Mouse (Mus musculus) midbrain, embryonic 15.5 days (tissue): Measurements from ENCODE around the gene Cdh13. TPM values are rescaled to one million over a fixed set of nuclear protein-coding genes. Genes with fewer than 3 reads are reported as not detected.

Experiments used
- ATAC-seq: fragments of 200-750 bp; cut with Nextera tagmentation; replicated peaks from 2 replicates; pipeline ENCODE4 v1.8.0; 2017; ENCODE audit warnings: moderate TSS enrichment
- H3K27ac ChIP-seq: fragments of 300-500 bp; sonication (generic); 2 replicates; pipeline ENCODE4 v1.5.1; 2015; ENCODE audit warnings: mild to moderate bottlenecking, inconsistent platforms
- H3K27me3 ChIP-seq: fragments of 300-500 bp; sonication (generic); replicated peaks from 2 replicates; pipeline ENCODE4 v1.6.1; 2015; ENCODE audit warnings: inconsistent platforms
- H3K36me3 ChIP-seq: fragments of 300-500 bp; sonication (generic); replicated peaks from 2 replicates; pipeline ENCODE4 v1.6.1; 2015; ENCODE audit warnings: inconsistent platforms
- H3K4me1 ChIP-seq: fragments of 300-500 bp; sonication (generic); 2 replicates; pipeline ENCODE4 v1.6.1; 2015; ENCODE audit warnings: inconsistent platforms
- H3K4me2 ChIP-seq: fragments of 300-500 bp; sonication (generic); 2 replicates; pipeline ENCODE4 v1.6.1; 2015; ENCODE audit warnings: inconsistent platforms, mild to moderate bottlenecking, moderate library complexity
- H3K4me3 ChIP-seq: fragments of 300-500 bp; sonication (generic); 2 replicates; pipeline ENCODE4 v1.5.1; 2015; ENCODE audit warnings: mild to moderate bottlenecking, inconsistent platforms
- H3K9ac ChIP-seq: fragments of 300-500 bp; sonication (generic); 2 replicates; pipeline ENCODE4 v1.6.1; 2015; ENCODE audit warnings: mild to moderate bottlenecking, inconsistent platforms
- H3K9me3 ChIP-seq: fragments of 300-500 bp; sonication (generic); 2 replicates; pipeline ENCODE4 v1.6.1; 2016; ENCODE audit warnings: inconsistent platforms
- WGBS: fragments of 180-500 bp; shearing (Covaris S2); methylation state at CpG from one replicate; pipeline ENCODE4 v1.1.7; 2015; ENCODE audit warnings: mixed read lengths; 5-methylcytosine and 5-hydroxymethylcytosine counted together
- polyA plus RNA-seq: library from polyadenylated mRNA; unstranded; fragments of >200 nt; fragmentation: Nextera tagmentation; extraction: Ambion mirVana; gene quantifications from 2 replicates; pipeline ENCODE4 v1.2.1, GENCODE M21; 2015

Cdh13 gene
- polyA plus RNA-seq, 1 experiment from 2014 or later, result 110 TPM

DNA sequence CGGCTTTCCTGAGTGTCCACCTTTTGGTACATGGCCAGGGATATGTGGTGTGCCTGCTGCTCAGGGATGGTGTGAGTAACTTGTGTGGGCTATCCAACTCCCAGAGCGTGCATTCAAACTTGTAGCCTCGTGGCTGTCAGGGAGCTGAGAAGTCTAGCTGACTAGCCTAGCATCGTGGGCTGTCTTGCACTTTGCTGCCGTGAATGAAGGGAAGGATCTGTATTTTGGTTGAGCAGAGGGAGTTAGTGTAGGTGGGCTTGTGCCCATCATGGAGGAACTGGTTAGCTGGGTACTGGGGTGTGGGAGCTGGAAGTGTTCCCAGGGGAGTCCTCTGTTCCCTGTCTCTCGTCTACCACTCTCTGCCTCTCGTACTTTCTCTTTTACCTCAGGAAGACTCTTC is 74.1 kb downstream of the Cdh13 start:
- Histone ChIP-seq H3K9me3 (no peaks in the 10 kb centered on the region), H3K27me3 (no peaks in the 10 kb centered on the region), H3K4me3 (no peak overlapping the region), H3K27ac (no peak overlapping the region), H3K4me2 (no peak overlapping the region), H3K4me1 (no peaks in the 10 kb centered on the region), H3K36me3 (no peaks in the 10 kb centered on the region), H3K9ac (no peak overlapping the region)
- 96% methylated on average over 7 of the region's 7 CpGs for WGBS
- no peak for ATAC-seq

DNA sequence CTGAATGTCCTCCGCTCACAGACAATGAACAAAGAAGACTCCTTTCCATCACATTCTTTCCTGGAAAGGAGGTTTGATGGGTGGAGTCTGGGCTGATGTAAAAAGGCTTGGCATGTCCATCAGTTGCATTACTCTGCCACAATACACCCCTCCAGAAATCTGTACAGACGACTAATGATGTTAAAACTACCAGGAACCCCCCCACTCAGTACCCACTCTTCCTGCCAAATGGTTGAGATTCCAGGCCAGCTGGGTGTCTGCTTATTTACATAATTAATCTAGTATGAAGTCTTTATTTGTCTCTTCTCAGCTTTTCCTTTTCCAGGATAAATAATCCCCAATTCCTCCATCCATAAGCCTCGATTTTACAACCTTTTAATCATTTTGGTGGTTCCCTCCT is 80.2 kb downstream of the Cdh13 start:
- Histone ChIP-seq H3K4me1 (no peaks in the 10 kb centered on the region), H3K36me3 (no peaks in the 10 kb centered on the region), H3K4me2 (no peak overlapping the region), H3K4me3 (no peak overlapping the region), H3K9me3 (no peaks in the 10 kb centered on the region), H3K27ac (no peak overlapping the region), H3K9ac (no peak overlapping the region), H3K27me3 (no peaks in the 10 kb centered on the region)
- ATAC-seq, result no peak
- 63% methylated on average over 3 of the region's 3 CpGs for WGBS

DNA sequence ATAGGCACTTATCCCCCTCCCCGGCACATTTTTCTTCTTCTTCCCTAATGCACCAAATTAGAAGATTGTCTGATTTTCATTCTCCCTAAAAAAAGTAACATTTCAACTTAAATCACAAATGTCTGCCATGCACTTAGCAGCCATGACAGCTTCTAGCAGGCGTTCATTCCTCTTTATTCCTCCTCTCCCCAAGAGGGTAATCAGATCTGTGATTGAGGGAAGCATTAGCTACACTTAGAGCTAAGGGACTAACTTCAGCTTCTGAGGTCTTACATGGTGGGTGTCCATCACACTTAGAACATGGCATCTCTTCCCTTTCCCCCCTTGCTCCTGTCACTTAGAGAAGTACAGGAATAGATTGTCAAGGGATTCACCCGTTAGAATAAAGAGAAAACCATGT is 89.6 kb downstream of the Cdh13 start:
- H3K27ac ChIP-seq, result no peak overlapping the region
- no peaks in the 10 kb centered on the region for H3K9me3 ChIP-seq
- H3K9ac ChIP-seq, result no peak overlapping the region
- no peaks in the 10 kb centered on the region for H3K27me3 ChIP-seq
- H3K4me1 ChIP-seq, result no peaks in the 10 kb centered on the region
- H3K4me3 ChIP-seq, result no peak overlapping the region
- no peak overlapping the region for H3K4me2 ChIP-seq
- no peaks in the 10 kb centered on the region for H3K36me3 ChIP-seq
- WGBS, result 92% methylated on average over 3 of the region's 3 CpGs
- ATAC-seq, result no peak

DNA sequence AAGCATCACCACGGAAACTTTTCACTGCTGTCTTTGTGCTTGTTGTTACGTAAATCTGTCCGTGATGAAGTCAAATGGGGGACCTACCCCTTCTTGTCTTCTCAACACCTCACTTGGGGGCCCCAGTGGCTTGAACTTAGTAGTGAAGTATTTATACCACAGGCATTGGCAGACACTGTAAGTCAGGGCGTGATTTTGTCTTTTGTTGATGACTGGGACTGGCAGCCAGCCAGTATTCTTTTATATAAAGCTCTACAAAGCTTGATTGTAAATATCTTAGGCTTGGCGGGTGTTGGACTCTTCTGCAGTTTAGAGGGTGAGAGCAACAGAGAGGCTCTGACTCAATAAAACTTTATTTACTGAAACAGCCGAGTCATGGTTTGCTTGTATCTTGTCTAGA is 91.2 kb downstream of the Cdh13 start:
- no peak for ATAC-seq
- no peak overlapping the region for H3K4me2 ChIP-seq

DNA sequence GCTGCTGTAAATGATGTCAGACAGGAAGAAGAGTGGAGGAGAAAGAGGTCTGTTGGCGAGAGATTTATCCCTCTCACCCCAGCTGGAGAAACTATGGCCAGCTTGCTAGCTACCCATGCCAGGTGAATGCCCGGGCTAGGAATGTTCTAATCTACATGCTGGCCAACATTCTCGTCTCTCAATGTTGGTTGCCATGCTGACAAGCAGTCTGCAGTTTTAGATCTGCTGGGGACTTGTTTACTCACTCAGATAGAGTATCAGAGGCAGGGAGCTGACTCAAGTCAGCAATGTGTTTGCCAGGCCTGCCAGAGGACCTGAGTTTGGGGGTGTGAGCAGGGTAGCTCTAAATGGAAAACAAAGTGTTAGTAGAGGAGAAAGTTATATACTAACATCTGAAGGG is 93.3 kb downstream of the Cdh13 start:
- H3K4me1 ChIP-seq, result peaks cover 19% of the 10 kb centered on the region
- WGBS, result 54% methylated on average over 3 of the region's 3 CpGs
- no peaks in the 10 kb centered on the region for H3K9me3 ChIP-seq
- no peak overlapping the region for H3K27ac ChIP-seq
- H3K36me3 ChIP-seq, result no peaks in the 10 kb centered on the region
- no peak overlapping the region for H3K4me2 ChIP-seq
- no peaks in the 10 kb centered on the region for H3K27me3 ChIP-seq
- no peak for ATAC-seq
- no peak overlapping the region for H3K4me3 ChIP-seq
- no peak overlapping the region for H3K9ac ChIP-seq

More for the DNA sequence above, 91.2 kb downstream of the Cdh13 start:
- Histone ChIP-seq H3K9me3 (no peaks in the 10 kb centered on the region), H3K4me1 (peaks cover 8% of the 10 kb centered on the region), H3K27ac (no peak overlapping the region), H3K27me3 (no peaks in the 10 kb centered on the region), H3K36me3 (no peaks in the 10 kb centered on the region), H3K9ac (no peak overlapping the region), H3K4me3 (no peak overlapping the region)
- 52% methylated on average over 6 of the region's 6 CpGs for WGBS

DNA sequence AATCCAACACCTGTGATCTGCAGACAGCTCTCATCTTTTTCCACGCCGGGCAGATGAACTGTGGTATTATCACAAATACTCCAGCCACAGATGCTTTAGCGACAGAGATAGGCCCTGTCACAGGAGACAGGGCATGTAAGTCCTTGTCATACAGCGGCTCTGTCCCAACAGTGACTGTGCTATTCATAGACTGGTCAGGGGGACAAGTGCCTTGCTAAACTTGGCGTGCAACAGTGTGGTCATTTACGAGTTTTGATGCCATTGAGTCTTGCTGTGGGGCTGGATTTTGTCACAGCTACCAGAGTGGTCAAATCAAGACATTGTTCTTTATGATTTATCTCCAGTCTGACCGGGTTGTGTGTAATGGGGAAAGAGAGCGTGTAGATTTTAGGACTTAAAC is 95.5 kb downstream of the Cdh13 start:
- H3K4me3 ChIP-seq, result no peak overlapping the region
- H3K4me1 ChIP-seq, result peaks cover 19% of the 10 kb centered on the region
- no peaks in the 10 kb centered on the region for H3K36me3 ChIP-seq
- H3K9ac ChIP-seq, result no peak overlapping the region
- H3K9me3 ChIP-seq, result no peaks in the 10 kb centered on the region
- no peak overlapping the region for H3K4me2 ChIP-seq
- no peak for ATAC-seq
- H3K27ac ChIP-seq, result peak overlapping the region; percentile 63
- 81% methylated on average over 8 of the region's 8 CpGs for WGBS
- H3K27me3 ChIP-seq, result no peaks in the 10 kb centered on the region

DNA sequence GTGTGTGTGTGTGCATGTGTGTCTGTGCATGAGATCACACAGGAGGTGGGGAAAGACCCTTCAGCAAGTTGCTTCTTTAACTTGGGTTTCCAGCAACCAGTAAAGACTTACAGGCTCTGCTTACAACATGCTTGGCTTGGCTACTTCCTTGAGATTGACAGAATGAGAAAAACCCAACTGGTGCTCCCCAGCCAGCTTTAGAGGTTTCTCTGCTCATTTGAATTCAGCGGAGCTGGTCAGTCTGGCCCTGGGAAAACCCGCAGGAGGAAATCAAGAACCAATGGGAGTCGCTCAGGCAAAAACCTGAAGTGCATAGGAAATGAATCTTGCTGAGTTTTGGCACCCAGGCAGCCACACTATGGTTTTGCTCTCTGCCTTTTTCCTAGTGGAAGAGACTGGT is 96.1 kb downstream of the Cdh13 start:
- Histone ChIP-seq H3K27me3 (no peaks in the 10 kb centered on the region), H3K9me3 (no peaks in the 10 kb centered on the region), H3K4me1 (peaks cover 19% of the 10 kb centered on the region), H3K4me2 (no peak overlapping the region), H3K36me3 (no peaks in the 10 kb centered on the region), H3K9ac (no peak overlapping the region), H3K4me3 (no peak overlapping the region), H3K27ac (peak overlapping the region; percentile 63)
- 7% methylated on average over 3 of the region's 3 CpGs for WGBS
- peak; percentile 84 for ATAC-seq

DNA sequence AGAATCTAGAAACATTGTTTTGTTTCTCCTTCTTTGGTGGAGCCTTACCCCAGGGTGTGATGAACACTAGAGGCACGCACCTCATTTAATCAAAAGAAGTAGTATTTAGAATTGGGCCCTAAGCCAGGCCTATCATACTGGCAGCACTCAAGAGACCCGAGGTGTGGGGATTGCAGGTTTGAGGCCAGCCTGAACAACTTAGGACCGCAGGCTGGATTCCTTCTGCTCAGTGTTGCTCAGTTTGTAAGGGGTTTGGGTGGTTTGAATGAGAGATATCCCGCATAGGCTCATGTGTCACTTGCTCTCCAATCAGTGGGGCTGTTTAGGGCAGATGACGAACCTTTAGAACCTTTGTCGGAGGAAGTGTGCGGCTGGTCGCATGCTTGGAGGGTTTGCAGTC is 96.5 kb downstream of the Cdh13 start:
- Histone ChIP-seq H3K9me3 (no peaks in the 10 kb centered on the region), H3K4me1 (peaks cover 19% of the 10 kb centered on the region), H3K4me2 (no peak overlapping the region), H3K27ac (peak overlapping the region; percentile 63), H3K4me3 (no peak overlapping the region), H3K27me3 (no peaks in the 10 kb centered on the region), H3K9ac (no peak overlapping the region), H3K36me3 (no peaks in the 10 kb centered on the region)
- peak; percentile 17 for ATAC-seq
- WGBS, result 54% methylated on average over 8 of the region's 8 CpGs

DNA sequence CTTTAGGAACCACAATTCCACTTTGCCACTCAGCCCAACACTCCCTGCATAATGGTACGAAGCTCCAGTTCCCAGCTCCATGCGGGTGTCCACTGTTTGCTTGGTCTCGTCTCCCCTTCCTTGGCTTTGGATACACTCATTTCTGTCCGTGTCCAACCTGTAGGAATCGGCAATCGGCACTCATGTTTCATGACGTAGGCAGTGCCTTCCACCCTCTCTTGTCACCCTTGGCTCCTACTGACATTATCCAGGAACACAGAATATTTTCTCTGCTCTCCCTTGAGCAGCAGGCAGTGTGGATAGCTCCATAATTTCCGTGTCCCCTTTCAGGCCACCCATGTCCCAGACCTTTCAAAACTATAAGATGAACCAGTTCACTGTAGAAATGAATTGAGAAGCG is 97.2 kb downstream of the Cdh13 start:
- no peaks in the 10 kb centered on the region for H3K36me3 ChIP-seq
- no peak for ATAC-seq
- peak overlapping the region; percentile 63 for H3K27ac ChIP-seq
- H3K9ac ChIP-seq, result no peak overlapping the region
- H3K4me2 ChIP-seq, result no peak overlapping the region
- H3K4me1 ChIP-seq, result peaks cover 19% of the 10 kb centered on the region
- H3K9me3 ChIP-seq, result no peaks in the 10 kb centered on the region
- no peak overlapping the region for H3K4me3 ChIP-seq
- WGBS, result 60% methylated on average over 9 of the region's 9 CpGs
- H3K27me3 ChIP-seq, result no peaks in the 10 kb centered on the region

DNA sequence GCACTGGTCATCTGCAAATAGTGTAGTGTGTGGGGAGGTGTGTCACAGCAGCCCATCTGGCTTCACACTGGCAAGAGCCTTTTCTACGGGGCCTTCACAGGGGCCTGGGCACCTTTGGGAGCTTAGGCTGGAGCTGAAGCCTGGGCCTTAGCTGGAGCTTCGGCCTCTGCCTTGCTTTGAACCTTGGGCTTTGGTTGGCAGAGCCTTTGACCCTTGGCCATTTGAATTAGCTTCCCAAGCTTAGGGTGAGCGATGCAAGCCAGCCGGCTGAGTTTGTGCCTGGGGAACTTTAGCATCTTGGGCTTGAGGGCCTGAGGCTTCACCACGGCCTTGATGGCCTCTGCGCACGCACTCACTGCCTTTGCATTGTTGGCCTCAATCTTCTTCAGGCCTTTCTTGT is 98.1 kb downstream of the Cdh13 start:
- no peak for ATAC-seq
- WGBS, result 91% methylated on average over 7 of the region's 7 CpGs
- H3K4me1 ChIP-seq, result peaks cover 19% of the 10 kb centered on the region

DNA sequence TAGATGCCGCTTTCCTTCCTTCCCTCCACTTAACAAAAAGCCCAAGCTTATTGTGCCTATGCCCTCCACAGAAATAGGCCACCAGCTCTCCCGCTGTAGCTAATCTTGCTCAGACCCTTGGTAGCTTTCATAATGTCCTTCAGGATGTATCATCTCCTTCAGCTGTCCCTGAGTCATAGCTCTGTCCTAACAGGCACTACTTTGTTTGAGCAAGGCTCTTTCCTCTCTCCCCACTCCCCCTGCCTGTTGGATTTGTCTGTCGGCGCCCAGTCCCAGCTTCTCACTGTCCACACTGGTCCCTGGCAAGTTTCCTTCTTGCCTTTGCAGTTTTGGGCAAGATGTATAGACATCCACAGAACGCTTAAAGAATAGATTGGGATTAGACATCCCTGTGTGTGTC is 100.8 kb downstream of the Cdh13 start:
- Histone ChIP-seq H3K9ac (no peak overlapping the region), H3K9me3 (no peaks in the 10 kb centered on the region), H3K4me3 (no peak overlapping the region), H3K4me2 (no peak overlapping the region), H3K4me1 (peaks cover 15% of the 10 kb centered on the region), H3K27ac (no peak overlapping the region), H3K27me3 (no peaks in the 10 kb centered on the region), H3K36me3 (no peaks in the 10 kb centered on the region)
- 91% methylated on average over 5 of the region's 5 CpGs for WGBS
- no peak for ATAC-seq

More for the DNA sequence above, 98.1 kb downstream of the Cdh13 start:
- no peak overlapping the region for H3K9ac ChIP-seq
- no peak overlapping the region for H3K27ac ChIP-seq
- H3K4me2 ChIP-seq, result no peak overlapping the region
- no peak overlapping the region for H3K4me3 ChIP-seq
- no peaks in the 10 kb centered on the region for H3K36me3 ChIP-seq
- H3K9me3 ChIP-seq, result no peaks in the 10 kb centered on the region
- no peaks in the 10 kb centered on the region for H3K27me3 ChIP-seq

DNA sequence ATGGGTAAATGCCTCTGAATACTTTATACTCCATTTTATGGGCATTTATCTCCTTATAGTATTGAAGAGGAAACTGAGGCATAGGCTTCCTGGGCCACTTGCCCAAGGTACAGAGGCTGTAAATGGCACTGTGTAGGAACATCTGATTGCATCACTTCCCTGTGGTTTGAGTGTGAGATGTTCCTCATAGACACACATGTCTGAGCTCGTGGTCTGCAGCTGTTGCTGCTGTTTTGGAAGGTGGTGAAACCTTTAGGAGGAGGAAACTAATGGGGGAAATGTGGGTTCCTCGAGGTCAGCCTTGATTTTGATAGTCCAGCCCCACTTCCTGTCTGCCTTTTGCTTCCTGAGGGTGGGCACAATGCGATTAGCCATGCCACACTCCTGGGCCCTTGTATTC is 105.9 kb downstream of the Cdh13 start:
- Histone ChIP-seq H3K27me3 (no peaks in the 10 kb centered on the region), H3K4me3 (no peak overlapping the region), H3K4me2 (no peak overlapping the region), H3K9ac (no peak overlapping the region), H3K4me1 (no peaks in the 10 kb centered on the region), H3K9me3 (no peaks in the 10 kb centered on the region), H3K27ac (no peak overlapping the region), H3K36me3 (no peaks in the 10 kb centered on the region)
- WGBS, result 72% methylated on average over 3 of the region's 3 CpGs
- ATAC-seq, result no peak

DNA sequence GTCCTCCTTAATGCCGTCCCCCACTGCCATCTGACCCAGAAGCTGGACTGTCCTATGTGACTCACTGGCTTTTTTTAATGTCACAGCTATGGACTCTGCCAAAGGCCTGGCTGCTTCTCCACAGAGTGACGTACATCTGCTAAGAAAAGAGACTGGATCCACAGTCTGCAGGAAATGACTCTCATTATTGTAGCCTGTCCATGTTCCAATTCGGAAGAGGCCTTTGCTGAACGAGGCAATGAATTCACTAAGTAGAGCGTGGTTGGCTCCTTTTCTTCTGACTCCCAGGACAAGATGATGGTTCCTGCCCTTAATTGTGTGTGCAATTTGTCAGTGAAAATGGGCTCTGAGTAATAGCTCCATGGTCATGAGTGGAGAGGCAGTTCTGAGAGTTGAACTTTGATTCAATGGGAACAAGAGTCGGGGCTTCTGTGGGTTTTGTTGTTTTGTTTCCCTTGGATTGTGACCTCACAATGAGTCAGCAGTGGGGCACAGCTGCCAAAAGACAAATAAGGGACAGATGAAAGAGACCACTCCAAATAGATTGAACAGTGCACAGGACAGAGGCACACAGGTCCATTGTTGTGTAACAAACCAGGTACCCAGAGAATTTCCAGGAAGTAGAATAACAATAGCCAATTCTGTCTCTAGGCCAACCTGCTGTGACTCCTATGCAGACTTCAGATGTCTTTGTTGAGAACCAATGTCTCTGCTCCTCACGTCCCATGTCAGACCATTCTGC is 110.5 kb downstream of the Cdh13 start:
- Histone ChIP-seq H3K4me2 (no peak overlapping the region), H3K4me1 (no peaks in the 10 kb centered on the region), H3K9ac (no peak overlapping the region), H3K27me3 (no peaks in the 10 kb centered on the region), H3K9me3 (no peaks in the 10 kb centered on the region), H3K36me3 (no peaks in the 10 kb centered on the region), H3K4me3 (no peak overlapping the region), H3K27ac (no peak overlapping the region)
- no peak for ATAC-seq
- 68% methylated on average over 7 of the region's 7 CpGs for WGBS
